Mouse (Mus musculus): ENCODE measurements around the gene Exosc10.

GRCm38 (mm10) chr4:148626623-148627185 is 68.5 kb downstream of the Exosc10 start, which contains the start of gene Tardbp:
- TF ChIP-seq CTCF (IDR thresholded peaks at IDR 0.05; ENCODE audit: borderline replicate concordance, control insufficient read depth, extremely low read depth, insufficient read depth, low read length, poor library complexity), result no peak
- peak; percentile 97 for TF ChIP-seq POLR2A (IDR thresholded peaks at IDR 0.05; ENCODE audit: control insufficient read depth, extremely low read depth, insufficient read depth, low read length, poor library complexity)
